Mouse (Mus musculus): ENCODE measurements around the gene Orc4.
"Not testable (repeated sequence)": the region's sequence is repeated elsewhere in the genome, so short reads cannot be mapped to it uniquely, and the experiment has no call there.

The Orc4 gene

GRCm38 (mm10) chr2:48950252-48950315 is at the start of gene Orc4:
Gene Orc4, minus strand, starts transcription at chr2:48950277.
- DNase-seq (ENCODE audit: low read depth) = no peak

GRCm38 (mm10) chr2:48990322-48990721 is 40.2 kb upstream of the Orc4 start:
- no peak for DNase-seq (ENCODE audit: low read depth)

- DNase-seq (ENCODE audit: low read depth) = no peak
Measured at GRCm38 (mm10) chr2:48978920-48979319, 28.8 kb upstream of the Orc4 start.

GRCm38 (mm10) chr2:48956591-48956990 is 6.5 kb upstream of the Orc4 start:
- no peak for DNase-seq (ENCODE audit: low read depth)

- DNase-seq (ENCODE audit: low read depth) = no peak
Measured at GRCm38 (mm10) chr2:48950316-48950880, 321 bp upstream of the Orc4 start.

- DNase-seq (ENCODE audit: low read depth) = no peak
Measured at GRCm38 (mm10) chr2:48949743-48950251, 280 bp downstream of the Orc4 start.

GRCm38 (mm10) chr2:48948841-48949584 is 1.1 kb downstream of the Orc4 start, which contains the start of gene Mbd5:
Gene Mbd5, plus strand, starts transcription at chr2:48949508.
- peak; percentile 98 for DNase-seq (ENCODE audit: low read depth)

- DNase-seq (ENCODE audit: low read depth) = peak; percentile 20
Measured at GRCm38 (mm10) chr2:48947761-48948160, 2.3 kb downstream of the Orc4 start.

- DNase-seq (ENCODE audit: low read depth) = peak; percentile 10
Measured at GRCm38 (mm10) chr2:48935058-48935457, 15.0 kb downstream of the Orc4 start.

- no peak for DNase-seq (ENCODE audit: low read depth)
Measured at GRCm38 (mm10) chr2:48915832-48916231, 34.2 kb downstream of the Orc4 start.

GRCm38 (mm10) chr2:48914185-48914584 is 35.9 kb downstream of the Orc4 start:
- DNase-seq (ENCODE audit: low read depth) = no peak

- DNase-seq (ENCODE audit: low read depth) = peak; percentile 50
Measured at GRCm38 (mm10) chr2:48908866-48909265, 41.2 kb downstream of the Orc4 start.

GRCm38 (mm10) chr2:48895186-48895585 is 54.9 kb downstream of the Orc4 start:
- DNase-seq (ENCODE audit: low read depth) = no peak

GRCm38 (mm10) chr2:48885945-48886344 is 64.1 kb downstream of the Orc4 start:
- DNase-seq (ENCODE audit: low read depth) = peak; percentile 78

- no peak for DNase-seq (ENCODE audit: low read depth)
Measured at GRCm38 (mm10) chr2:48868199-48868913, 81.7 kb downstream of the Orc4 start.

GRCm38 (mm10) chr2:48865596-48865995 is 84.5 kb downstream of the Orc4 start:
- DNase-seq (ENCODE audit: low read depth) = not testable (repeated sequence)

Data from induced T-regulatory cell, adult 2 months (primary cell).